Mouse (Mus musculus): ENCODE data around the gene Nav2. TPM values are rescaled to one million over a fixed set of nuclear protein-coding genes. Genes with fewer than 3 reads are reported as not detected.

Nav2 gene
- total RNA-seq, 2 experiments from 2014 or later, result 77.1 to 106 TPM

- DNase-seq (ENCODE audit: low spot score in 2 of 2), result no peak
- intact Hi-C loops (cut with DNase I), result no loop called here
Observed at GRCm38 (mm10) chr7:48884266-48884611, 24.3 kb upstream of the Nav2 start.

GRCm38 (mm10) chr7:48887973-48888372 is 20.5 kb upstream of the Nav2 start:
- intact Hi-C loops (cut with DNase I), result no loop called here

GRCm38 (mm10) chr7:48888751-48889150 is 19.8 kb upstream of the Nav2 start:
- intact Hi-C loops (cut with DNase I), result no loop called here
- DNase-seq (ENCODE audit: low spot score in 2 of 2), result no peak

More at GRCm38 (mm10) chr7:48887973-48888372, 20.5 kb upstream of the Nav2 start:
- DNase-seq (ENCODE audit: low spot score in 2 of 2), result no peak

GRCm38 (mm10) chr7:48891029-48891428 is 17.5 kb upstream of the Nav2 start:
- DNase-seq (ENCODE audit: low spot score in 2 of 2), result no peak
- intact Hi-C loops (cut with DNase I), result no loop called here

GRCm38 (mm10) chr7:48893093-48893492 is 15.4 kb upstream of the Nav2 start:
- intact Hi-C loops (cut with DNase I), result no loop called here
- no peak for DNase-seq (ENCODE audit: low spot score in 2 of 2)

GRCm38 (mm10) chr7:48894152-48894551 is 14.4 kb upstream of the Nav2 start:
- intact Hi-C loops (cut with DNase I), result loop anchor here (1.0 kb wide), 1 partner anchor 227 kb away; no protein-coding TSS in a partner anchor
- peak; percentile 75 to 78 for DNase-seq (ENCODE audit: low spot score in 2 of 2)

GRCm38 (mm10) chr7:48894763-48895162 is 13.8 kb upstream of the Nav2 start:
- DNase-seq (ENCODE audit: low spot score in 2 of 2), result peak in 1 of 2 experiments; percentile 31
- intact Hi-C loops (cut with DNase I), result loop anchor here (1.0 kb wide), 1 partner anchor 227 kb away; no protein-coding TSS in a partner anchor

GRCm38 (mm10) chr7:48895475-48895874 is 13.0 kb upstream of the Nav2 start:
- intact Hi-C loops (cut with DNase I), result no loop called here
- no peak for DNase-seq (ENCODE audit: low spot score in 2 of 2)

- no peak for DNase-seq (ENCODE audit: low spot score in 2 of 2)
Observed at GRCm38 (mm10) chr7:48896051-48896450, 12.5 kb upstream of the Nav2 start.

GRCm38 (mm10) chr7:48897539-48898163 is 10.9 kb upstream of the Nav2 start:
- DNase-seq (ENCODE audit: low spot score in 2 of 2), result no peak
- intact Hi-C loops (cut with DNase I), result no loop called here

More at GRCm38 (mm10) chr7:48896051-48896450, 12.5 kb upstream of the Nav2 start:
- intact Hi-C loops (cut with DNase I), result no loop called here

GRCm38 (mm10) chr7:48898416-48898815 is 10.1 kb upstream of the Nav2 start:
- intact Hi-C loops (cut with DNase I), result no loop called here
- no peak for DNase-seq (ENCODE audit: low spot score in 2 of 2)

- DNase-seq (ENCODE audit: low spot score in 2 of 2), result no peak
- intact Hi-C loops (cut with DNase I), result no loop called here
Observed at GRCm38 (mm10) chr7:48900408-48901167, 7.9 kb upstream of the Nav2 start.

GRCm38 (mm10) chr7:48902454-48902853 is 6.1 kb upstream of the Nav2 start:
- intact Hi-C loops (cut with DNase I), result no loop called here
- no peak for DNase-seq (ENCODE audit: low spot score in 2 of 2)

- intact Hi-C loops (cut with DNase I), result no loop called here
- DNase-seq (ENCODE audit: low spot score in 2 of 2), result no peak
Observed at GRCm38 (mm10) chr7:48909342-48909671, 791 bp downstream of the Nav2 start.

GRCm38 (mm10) chr7:48910282-48910681 is 1.8 kb downstream of the Nav2 start:
- no peak for DNase-seq (ENCODE audit: low spot score in 2 of 2)
- intact Hi-C loops (cut with DNase I), result no loop called here

GRCm38 (mm10) chr7:48911146-48911545 is 2.6 kb downstream of the Nav2 start:
- intact Hi-C loops (cut with DNase I), result no loop called here
- DNase-seq (ENCODE audit: low spot score in 2 of 2), result no peak

- no peak for DNase-seq (ENCODE audit: low spot score in 2 of 2)
- intact Hi-C loops (cut with DNase I), result no loop called here
Observed at GRCm38 (mm10) chr7:48914630-48915506, 6.4 kb downstream of the Nav2 start.

GRCm38 (mm10) chr7:48917463-48917862 is 8.9 kb downstream of the Nav2 start:
- intact Hi-C loops (cut with DNase I), result no loop called here
- no peak for DNase-seq (ENCODE audit: low spot score in 2 of 2)

- intact Hi-C loops (cut with DNase I), result no loop called here
- DNase-seq (ENCODE audit: low spot score in 2 of 2), result no peak
Observed at GRCm38 (mm10) chr7:48917988-48918387, 9.5 kb downstream of the Nav2 start.

- no peak for DNase-seq (ENCODE audit: low spot score in 2 of 2)
- intact Hi-C loops (cut with DNase I), result no loop called here
Observed at GRCm38 (mm10) chr7:48918389-48918788, 9.9 kb downstream of the Nav2 start.
